Mouse (Mus musculus) intestine, embryonic 16.5 days (tissue): ENCODE data around the gene Rnf208. TPM values are rescaled to one million over a fixed set of nuclear protein-coding genes. Genes with fewer than 3 reads are reported as not detected.

Experiments used
- ATAC-seq: fragments of 200-750 bp; cut with Nextera tagmentation; 2 replicates; pipeline ENCODE4 v1.8.0; 2017; ENCODE audit warnings: moderate TSS enrichment, moderate library complexity
- H3K27ac ChIP-seq: fragments of 300-500 bp; sonication (generic); 2 replicates; pipeline ENCODE4 v1.5.1; 2014; ENCODE audit warnings: mild to moderate bottlenecking, low read length
- H3K27me3 ChIP-seq: fragments of 300-500 bp; sonication (generic); replicated peaks from 2 replicates; pipeline ENCODE4 v1.6.1; 2014; ENCODE audit warnings: low read length, control low read depth, mixed read lengths; ENCODE audit not compliant: control insufficient read depth, insufficient read depth
- H3K36me3 ChIP-seq: fragments of 300-500 bp; sonication (generic); 2 replicates; pipeline ENCODE4 v1.6.1; 2014; ENCODE audit warnings: low read length, control low read depth; ENCODE audit not compliant: control insufficient read depth, insufficient read depth
- H3K4me1 ChIP-seq: fragments of 300-500 bp; sonication (generic); 2 replicates; pipeline ENCODE4 v1.6.1; 2014; ENCODE audit warnings: low read length, control low read depth, mixed read lengths; ENCODE audit not compliant: control insufficient read depth, insufficient read depth
- H3K4me2 ChIP-seq: fragments of 300-500 bp; sonication (generic); 2 replicates; pipeline ENCODE4 v1.6.1; 2014; ENCODE audit warnings: low read depth, low read length, control low read depth
- H3K4me3 ChIP-seq: fragments of 300-500 bp; sonication (generic); 2 replicates; pipeline ENCODE4 v1.5.1; 2014; ENCODE audit warnings: mild to moderate bottlenecking, low read length
- H3K9ac ChIP-seq: fragments of 300-500 bp; sonication (generic); 2 replicates; pipeline ENCODE4 v1.6.1; 2014; ENCODE audit warnings: low read depth, low read length
- H3K9me3 ChIP-seq: fragments of 300-500 bp; sonication (generic); 2 replicates; pipeline ENCODE4 v1.6.1; 2016; ENCODE audit warnings: low read length, control low read depth; ENCODE audit not compliant: control insufficient read depth
- WGBS: fragments of 180-500 bp; shearing (Covaris S2); extraction: QIAGEN DNeasy Blood & Tissue Kit; methylation state at CpG from one replicate; pipeline ENCODE4 v1.1.7; 2014; 5-methylcytosine and 5-hydroxymethylcytosine counted together
- polyA plus RNA-seq: library from polyadenylated mRNA; unstranded; fragments of >200 nt; fragmentation: Nextera tagmentation; extraction: Ambion mirVana; gene quantifications from 2 replicates; pipeline ENCODE4 v1.2.1, GENCODE M21; 2015

The Rnf208 gene
- polyA plus RNA-seq, 1 experiment from 2014 or later = 25.6 TPM

- 76% methylated on average over 6 of the region's 6 CpGs for WGBS
- Histone ChIP-seq H3K4me3 (peak overlapping the region; percentile 7; the same call in 1 of the 2 replicates), H3K36me3 (no peaks in the 10 kb centered on the region), H3K4me1 (peaks cover 30% of the 10 kb centered on the region), H3K27ac (peak overlapping the region; percentile 78), H3K9ac (peak overlapping the region; percentile 61; the same call in 1 of the 2 replicates), H3K27me3 (no peaks in the 10 kb centered on the region), H3K9me3 (no peaks in the 10 kb centered on the region), H3K4me2 (peak overlapping the region; percentile 44)
- ATAC-seq = no peak
Measured at GRCm38 (mm10) chr2:25228995-25229530, 13.0 kb upstream of the Rnf208 start.

GRCm38 (mm10) chr2:25229582-25229981 is 12.5 kb upstream of the Rnf208 start:
- ATAC-seq = no peak
- H3K4me3 ChIP-seq = no peak overlapping the region

GRCm38 (mm10) chr2:25230581-25230980 is 11.5 kb upstream of the Rnf208 start:
- Histone ChIP-seq H3K27me3 (no peaks in the 10 kb centered on the region), H3K4me1 (peaks cover 31% of the 10 kb centered on the region), H3K4me3 (no peak overlapping the region), H3K9ac (no peak overlapping the region), H3K27ac (no peak overlapping the region), H3K36me3 (no peaks in the 10 kb centered on the region), H3K4me2 (no peak overlapping the region), H3K9me3 (no peaks in the 10 kb centered on the region)
- WGBS = 79% methylated on average over 7 of the region's 7 CpGs
- no peak for ATAC-seq

More at GRCm38 (mm10) chr2:25229582-25229981, 12.5 kb upstream of the Rnf208 start:
- H3K27ac ChIP-seq = no peak overlapping the region
- no peak overlapping the region for H3K4me2 ChIP-seq
- no peaks in the 10 kb centered on the region for H3K9me3 ChIP-seq
- H3K4me1 ChIP-seq = peaks cover 30% of the 10 kb centered on the region
- WGBS = 84% methylated on average over 5 of the region's 5 CpGs
- no peak overlapping the region for H3K9ac ChIP-seq
- no peaks in the 10 kb centered on the region for H3K36me3 ChIP-seq
- no peaks in the 10 kb centered on the region for H3K27me3 ChIP-seq

- Histone ChIP-seq H3K27ac (no peak overlapping the region), H3K4me2 (no peak overlapping the region), H3K36me3 (no peaks in the 10 kb centered on the region), H3K27me3 (no peaks in the 10 kb centered on the region), H3K4me1 (peaks cover 32% of the 10 kb centered on the region), H3K4me3 (no peak overlapping the region), H3K9me3 (no peaks in the 10 kb centered on the region), H3K9ac (no peak overlapping the region)
- no peak for ATAC-seq
- WGBS = 58% methylated on average over 12 of the region's 12 CpGs
Measured at GRCm38 (mm10) chr2:25231038-25231437, 11.0 kb upstream of the Rnf208 start.

- ATAC-seq = no peak
- Histone ChIP-seq H3K36me3 (no peaks in the 10 kb centered on the region), H3K4me2 (0 out of 2 replicates have a peak overlapping the region, but pooled peaks have one; percentile 38), H3K4me3 (no peak overlapping the region), H3K9me3 (no peaks in the 10 kb centered on the region), H3K4me1 (peaks cover 45% of the 10 kb centered on the region), H3K27me3 (no peaks in the 10 kb centered on the region), H3K9ac (peak overlapping the region; percentile 0), H3K27ac (peak overlapping the region; percentile 90)
- WGBS = 78% methylated on average over 4 of the region's 4 CpGs
Measured at GRCm38 (mm10) chr2:25233421-25233820, 8.6 kb upstream of the Rnf208 start.

GRCm38 (mm10) chr2:25234050-25234449 is 8.0 kb upstream of the Rnf208 start, which contains the start of gene Slc34a3:
TSS of gene Slc34a3 (minus strand) at chr2:25234364.
- no peaks in the 10 kb centered on the region for H3K9me3 ChIP-seq
- peak within 1 kb of the TSS; percentile 55 for H3K9ac ChIP-seq
- peak within 1 kb of the TSS; percentile 90 for H3K27ac ChIP-seq
- peak within 1 kb of the TSS; percentile 38 for H3K4me2 ChIP-seq
- 0 out of 2 replicates have a peak within 1 kb of the TSS, but pooled peaks have one; percentile 14 for H3K4me3 ChIP-seq
- H3K4me1 ChIP-seq = peaks cover 39% of the 10 kb centered on the region
- no peaks in the 10 kb centered on the region for H3K27me3 ChIP-seq
- ATAC-seq = peak; percentile 73
- H3K36me3 ChIP-seq = no peaks in the 10 kb centered on the region
- WGBS = 62% methylated on average over 3 of the region's 3 CpGs

GRCm38 (mm10) chr2:25234551-25235220 is 7.4 kb upstream of the Rnf208 start:
- Histone ChIP-seq H3K27me3 (no peaks in the 10 kb centered on the region), H3K4me1 (peaks cover 37% of the 10 kb centered on the region), H3K9ac (peak overlapping the region; percentile 19; the same call in 1 of the 2 replicates), H3K4me2 (peak overlapping the region; percentile 38), H3K27ac (peak overlapping the region; percentile 90), H3K36me3 (no peaks in the 10 kb centered on the region), H3K4me3 (0 out of 2 replicates have a peak overlapping the region, but pooled peaks have one; percentile 14), H3K9me3 (no peaks in the 10 kb centered on the region)
- 55% methylated on average over 5 of the region's 5 CpGs for WGBS
- peak; percentile 77 for ATAC-seq

GRCm38 (mm10) chr2:25236614-25237013 is 5.4 kb upstream of the Rnf208 start, which contains the start of gene Rnf224:
TSS of gene Rnf224 (minus strand) at chr2:25236787.
- Histone ChIP-seq H3K4me2 (peak within 1 kb of the TSS; percentile 19; the same call in 1 of the 2 replicates), H3K4me1 (peaks cover 52% of the 10 kb centered on the region), H3K9me3 (no peaks in the 10 kb centered on the region), H3K27me3 (no peaks in the 10 kb centered on the region), H3K27ac (peak within 1 kb of the TSS; percentile 90), H3K36me3 (no peaks in the 10 kb centered on the region), H3K9ac (0 out of 2 replicates have a peak within 1 kb of the TSS, but pooled peaks have one; percentile 19), H3K4me3 (no peak within 1 kb of the TSS)
- 43% methylated on average over 8 of the region's 8 CpGs for WGBS
- ATAC-seq = no peak

- ATAC-seq = no peak
- H3K27ac ChIP-seq = peak overlapping the region; percentile 40
- 0 out of 2 replicates have a peak overlapping the region, but pooled peaks have one; percentile 19 for H3K9ac ChIP-seq
- H3K36me3 ChIP-seq = no peaks in the 10 kb centered on the region
- no peak overlapping the region for H3K4me2 ChIP-seq
- no peaks in the 10 kb centered on the region for H3K27me3 ChIP-seq
- 51% methylated on average over 4 of the region's 4 CpGs for WGBS
- no peaks in the 10 kb centered on the region for H3K9me3 ChIP-seq
- H3K4me1 ChIP-seq = peaks cover 59% of the 10 kb centered on the region
- H3K4me3 ChIP-seq = no peak overlapping the region
Measured at GRCm38 (mm10) chr2:25237522-25237921, 4.5 kb upstream of the Rnf208 start.
